Mouse (Mus musculus) G1E (cell line): Measurements from ENCODE around the gene Eif4ebp2. TPM values are rescaled to one million over a fixed set of nuclear protein-coding genes. Genes with fewer than 3 reads are reported as not detected.

Experiments used
- ATAC-seq: 2 replicates; pipeline ENCODE4 v1.8.0; 2016; ENCODE audit warnings: mild to moderate bottlenecking; ENCODE audit not compliant: insufficient number of reproducible peaks, poor library complexity, low FRiP score, severe bottlenecking; ENCODE audit errors: extremely low read depth
- DNase-seq: peaks from one replicate; pipeline ENCODE4 v3.0.0; 2012; ENCODE audit warnings: low spot score
- H3K27me3 ChIP-seq: 2 replicates; pipeline ENCODE4 v1.6.1; 2012; ENCODE audit warnings: mild to moderate bottlenecking, low read length, inconsistent platforms; ENCODE audit not compliant: insufficient read depth
- H3K36me3 ChIP-seq: replicated peaks from 2 replicates; pipeline ENCODE3; 2012; ENCODE audit warnings: mild to moderate bottlenecking, inconsistent platforms
- H3K4me1 ChIP-seq: 2 replicates; pipeline ENCODE4 v1.6.1; 2012; ENCODE audit warnings: low read depth, low read length, inconsistent platforms, mixed read lengths; ENCODE audit not compliant: insufficient read depth
- H3K4me3 ChIP-seq: 2 replicates; pipeline ENCODE4 v1.5.1; 2012; ENCODE audit warnings: low read depth, mild to moderate bottlenecking, inconsistent platforms, low read length, moderate library complexity, mixed read lengths
- H3K9me3 ChIP-seq: replicated peaks from 2 replicates; pipeline ENCODE4 v1.6.1; 2012; ENCODE audit warnings: inconsistent platforms
- CTCF ChIP-seq: IDR thresholded peaks from 2 replicates; pipeline ENCODE4 v1.5.1; 2012; ENCODE audit warnings: low read depth, low read length, inconsistent platforms, mixed read lengths
- GATA1 ChIP-seq: IDR thresholded peaks from 2 replicates; pipeline ENCODE4 v1.6.1; 2012; ENCODE audit warnings: borderline replicate concordance, low read length, inconsistent platforms, mixed read lengths
- GATA2 ChIP-seq: IDR thresholded peaks from 2 replicates; pipeline ENCODE4 v1.6.1; 2012; ENCODE audit warnings: low read depth, low read length, inconsistent platforms, borderline replicate concordance
- POLR2AphosphoS5 ChIP-seq: IDR thresholded peaks from 2 replicates; pipeline ENCODE4 v1.6.1; 2012; ENCODE audit warnings: low read depth, low read length, inconsistent platforms; ENCODE audit not compliant: insufficient replicate concordance
- TAL1 ChIP-seq: conservative IDR thresholded peaks from 2 replicates; pipeline ENCODE4 v1.6.1; 2012; ENCODE audit warnings: low read depth, low read length, inconsistent platforms, mixed read lengths
- polyA plus RNA-seq: library from polyadenylated mRNA; stranded (reverse); fragments of >175 nt; gene quantifications from 2 replicates; pipeline ENCODE4 v1.2.3, GENCODE M21; 2012
- total RNA-seq, 2 experiments: library from RNA; stranded (forward) in 1 of 2; stranded (reverse) in 1 of 2; fragments of 200-1000 nt in 1 of 2; fragments of >200 nt in 1 of 2; fragmentation: Nextera tagmentation in 1 of 2; gene quantifications; 2 replicates each; pipeline ENCODE4 v1.2.3; 2014 to 2017

Gene Eif4ebp2
- total and polyA plus RNA-seq, 3 experiments = 9.4 to 184 (median 96.4) TPM

- TF ChIP-seq TAL1 (no peak), POLR2AphosphoS5 (no peak), GATA1 (no peak), CTCF (no peak), GATA2 (no peak)
- ATAC-seq (no peak), DNase-seq (no peak)
- no peaks in the 10 kb centered on the region for H3K36me3 ChIP-seq
- H3K9me3 ChIP-seq = no peaks in the 10 kb centered on the region
- peaks cover 11% of the 10 kb centered on the region; the same call in 1 of the 2 replicates for H3K27me3 ChIP-seq
- no peak overlapping the region for H3K4me3 ChIP-seq
- peaks cover 26% of the 10 kb centered on the region for H3K4me1 ChIP-seq
Observed at GRCm38 (mm10) chr10:61409776-61410175, 42.7 kb downstream of the Eif4ebp2 start.

GRCm38 (mm10) chr10:61405958-61406357, 46.5 kb downstream of the Eif4ebp2 start:
- ATAC-seq = no peak
- TF ChIP-seq TAL1 (no peak), POLR2AphosphoS5 (no peak)
- H3K4me1 ChIP-seq = peaks cover 16% of the 10 kb centered on the region; the same call in 1 of the 2 replicates
- no peaks in the 10 kb centered on the region for H3K9me3 ChIP-seq
- peaks cover 11% of the 10 kb centered on the region; the same call in 1 of the 2 replicates for H3K27me3 ChIP-seq
- no peak overlapping the region for H3K4me3 ChIP-seq
- no peak for DNase-seq
- no peaks in the 10 kb centered on the region for H3K36me3 ChIP-seq

- Histone ChIP-seq H3K27me3 (peaks cover 7% of the 10 kb centered on the region; the same call in 1 of the 2 replicates), H3K4me3 (no peak overlapping the region), H3K36me3 (no peaks in the 10 kb centered on the region), H3K9me3 (no peaks in the 10 kb centered on the region), H3K4me1 (peaks cover 7% of the 10 kb centered on the region; the same call in 1 of the 2 replicates)
- ATAC-seq (no peak), DNase-seq (no peak)
- TF ChIP-seq CTCF = no peak
Observed at GRCm38 (mm10) chr10:61402911-61403310, 49.5 kb downstream of the Eif4ebp2 start.

DNA sequence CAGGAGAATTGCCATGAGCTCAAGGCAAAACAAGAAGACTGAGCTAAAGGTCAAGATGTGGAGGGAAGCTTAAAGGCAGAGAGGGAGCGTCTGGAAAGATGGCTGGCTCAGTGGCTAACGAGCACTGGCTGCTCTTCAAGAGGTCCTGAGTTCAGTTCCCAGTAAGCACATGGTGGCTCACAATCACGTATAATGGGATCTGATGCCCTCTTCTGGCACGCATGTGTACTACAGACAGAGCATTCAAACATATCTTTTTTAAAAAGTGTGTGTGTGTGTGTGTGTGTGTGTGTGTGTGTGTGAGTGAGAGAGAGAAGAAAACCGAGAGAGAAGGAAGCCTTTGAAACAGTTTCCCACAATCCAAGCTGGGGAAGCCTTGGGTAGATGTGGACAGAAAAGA, 50.0 kb downstream of the Eif4ebp2 start:
- DNase-seq (no peak), ATAC-seq (no peak)
- no peaks in the 10 kb centered on the region for H3K9me3 ChIP-seq
- peaks cover 7% of the 10 kb centered on the region; the same call in 1 of the 2 replicates for H3K4me1 ChIP-seq
- no peak overlapping the region for H3K4me3 ChIP-seq
- no peak for TF ChIP-seq CTCF
- TF ChIP-seq GATA1 = no peak
- TF ChIP-seq POLR2AphosphoS5 = no peak
- TF ChIP-seq GATA2 = no peak
- TF ChIP-seq TAL1 = no peak
- peaks cover 6% of the 10 kb centered on the region; the same call in 1 of the 2 replicates for H3K27me3 ChIP-seq
- H3K36me3 ChIP-seq = no peaks in the 10 kb centered on the region

GRCm38 (mm10) chr10:61400407-61400806, 52.1 kb downstream of the Eif4ebp2 start:
- no peak overlapping the region for H3K4me3 ChIP-seq
- H3K27me3 ChIP-seq = no peaks in the 10 kb centered on the region
- no peaks in the 10 kb centered on the region for H3K36me3 ChIP-seq
- DNase-seq (no peak), ATAC-seq (no peak)
- H3K9me3 ChIP-seq = no peaks in the 10 kb centered on the region
- H3K4me1 ChIP-seq = peaks cover 3% of the 10 kb centered on the region; the same call in 1 of the 2 replicates
- no peak for TF ChIP-seq POLR2AphosphoS5
- no peak for TF ChIP-seq CTCF
- no peak for TF ChIP-seq TAL1
- no peak for TF ChIP-seq GATA1
- no peak for TF ChIP-seq GATA2

DNA sequence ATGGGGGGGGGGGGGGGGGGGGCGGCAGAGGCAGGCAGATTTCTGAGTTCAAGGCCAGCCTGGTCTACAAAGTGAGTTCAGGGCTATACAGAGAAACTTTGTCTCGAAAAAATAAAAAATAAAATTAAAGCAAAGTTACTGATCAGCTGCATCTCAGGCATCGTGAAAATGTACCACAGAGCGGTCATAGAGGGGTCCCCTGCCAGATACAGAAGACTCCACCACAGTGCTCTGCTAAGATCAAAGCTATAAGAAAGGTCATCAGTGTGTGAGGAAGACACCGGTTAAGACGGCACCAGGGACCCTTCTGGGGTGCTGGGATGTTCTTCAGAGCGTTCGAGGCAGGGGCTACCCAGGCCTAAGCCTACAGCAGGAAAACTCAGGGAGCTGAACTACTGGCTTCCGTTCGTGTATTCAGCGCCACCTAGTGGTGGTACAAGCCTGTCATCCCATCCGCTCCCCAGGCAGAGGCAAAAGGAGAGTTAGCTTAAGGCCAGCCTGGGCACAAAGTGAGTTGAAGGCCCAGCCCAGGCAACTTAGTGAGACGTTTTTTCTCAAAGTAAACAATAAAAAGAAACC, 53.2 kb downstream of the Eif4ebp2 start:
- Histone ChIP-seq H3K4me1 (peaks cover 3% of the 10 kb centered on the region; the same call in 1 of the 2 replicates), H3K27me3 (no peaks in the 10 kb centered on the region), H3K9me3 (no peaks in the 10 kb centered on the region), H3K4me3 (no peak overlapping the region), H3K36me3 (no peaks in the 10 kb centered on the region)
- peak; percentile 14; the same call in 1 of the 2 replicates for TF ChIP-seq CTCF
- no peak for TF ChIP-seq POLR2AphosphoS5
- ATAC-seq = no peak
- DNase-seq = peak; percentile 39

GRCm38 (mm10) chr10:61398125-61398524, 54.3 kb downstream of the Eif4ebp2 start:
- Histone ChIP-seq H3K4me3 (no peak overlapping the region), H3K9me3 (no peaks in the 10 kb centered on the region), H3K27me3 (no peaks in the 10 kb centered on the region), H3K36me3 (no peaks in the 10 kb centered on the region), H3K4me1 (peaks cover 3% of the 10 kb centered on the region; the same call in 1 of the 2 replicates)
- TF ChIP-seq POLR2AphosphoS5 (no peak), CTCF (no peak), TAL1 (no peak), GATA1 (no peak), GATA2 (no peak)
- ATAC-seq (no peak), DNase-seq (no peak)
